Mouse (Mus musculus) CD4-positive helper T cell, adult 2 months (primary cell): Measurements from ENCODE around the gene Cox19.

ENCODE experiments used
- DNase-seq: peaks from one replicate; pipeline ENCODE4 v3.0.0-alpha.2; 2012; ENCODE audit warnings: low read depth, missing footprints, low spot score

Gene Cox19

GRCm38 (mm10) chr5:139381586-139382513, 30.6 kb upstream of the Cox19 start:
- DNase-seq: peak; percentile 94

- peak; percentile 87 for DNase-seq
Observed at GRCm38 (mm10) chr5:139380385-139381248, 29.4 kb upstream of the Cox19 start.

GRCm38 (mm10) chr5:139379771-139380384, 28.7 kb upstream of the Cox19 start:
- no peak for DNase-seq

- no peak for DNase-seq
Observed at GRCm38 (mm10) chr5:139378986-139379629, 27.9 kb upstream of the Cox19 start.

- no peak for DNase-seq
Observed at GRCm38 (mm10) chr5:139378271-139378556, 27.0 kb upstream of the Cox19 start.

GRCm38 (mm10) chr5:139377468-139378270, 26.5 kb upstream of the Cox19 start, which contains the start of gene Gpr146:
Gpr146 (plus strand) TSS chr5:139377697.
- peak; percentile 75 for DNase-seq

GRCm38 (mm10) chr5:139374841-139375240, 23.6 kb upstream of the Cox19 start:
- DNase-seq: no peak

- DNase-seq: no peak
Observed at GRCm38 (mm10) chr5:139373889-139374444, 22.7 kb upstream of the Cox19 start.

GRCm38 (mm10) chr5:139373126-139373525, 21.9 kb upstream of the Cox19 start:
- no peak for DNase-seq

GRCm38 (mm10) chr5:139371631-139372401, 20.6 kb upstream of the Cox19 start:
- DNase-seq: peak; percentile 93

GRCm38 (mm10) chr5:139371118-139371517, 19.9 kb upstream of the Cox19 start:
- no peak for DNase-seq

GRCm38 (mm10) chr5:139370336-139370735, 19.1 kb upstream of the Cox19 start:
- DNase-seq: no peak

GRCm38 (mm10) chr5:139368638-139369320, 17.6 kb upstream of the Cox19 start:
- DNase-seq: no peak

- peak; percentile 43 for DNase-seq
Observed at GRCm38 (mm10) chr5:139367884-139368458, 16.8 kb upstream of the Cox19 start.

GRCm38 (mm10) chr5:139366484-139366883, 15.3 kb upstream of the Cox19 start:
- DNase-seq: no peak

- no peak for DNase-seq
Observed at GRCm38 (mm10) chr5:139365827-139366226, 14.6 kb upstream of the Cox19 start.

- no peak for DNase-seq
Observed at GRCm38 (mm10) chr5:139364911-139365571, 13.8 kb upstream of the Cox19 start.
